12 mouse cellular contexts compared by ENCODE assay signal in the genomic region with DNA sequence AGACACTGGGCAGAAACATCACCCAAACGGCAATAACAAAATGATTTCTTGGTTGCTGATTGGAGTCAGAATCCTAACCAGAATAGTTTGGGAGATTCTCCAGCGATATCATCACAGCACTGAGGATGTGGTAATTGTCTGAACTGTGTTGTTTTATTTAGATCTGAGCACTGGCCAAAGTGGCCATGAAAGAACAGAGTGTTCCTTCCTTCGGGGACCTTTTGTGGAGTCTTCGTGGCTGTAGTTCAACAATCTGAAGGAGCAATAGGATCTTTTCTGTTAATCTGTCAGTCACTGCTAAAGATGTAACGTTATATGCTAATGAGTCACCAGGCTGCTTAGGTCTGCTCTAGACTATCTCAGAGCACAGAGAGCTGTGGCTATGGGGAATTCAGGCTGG.
"Had no signal": no experiment of that assay in that cellular context is flagged by ENCODE, and none has a peak within 500 bp of the region (broad histone marks: within the 10 kb centered on the region; RNA-seq: fewer than 3 reads in every experiment).

No protein-coding gene starts in this region.

- H3K4me3 ChIP-seq: kidney, embryonic 15.5 days; limb, embryonic 12.5 days; liver, embryonic 13.5 days; lung, embryonic 15.5 days; midbrain, embryonic 13.5 days had no signal

- H3K27me3 ChIP-seq: kidney, embryonic 15.5 days; limb, embryonic 12.5 days; liver, embryonic 13.5 days; lung, embryonic 15.5 days; midbrain, embryonic 13.5 days had no signal

- H3K4me2 ChIP-seq: kidney, embryonic 15.5 days; limb, embryonic 12.5 days; liver, embryonic 13.5 days; lung, embryonic 15.5 days; midbrain, embryonic 13.5 days had no signal

- H3K36me3 ChIP-seq: kidney, embryonic 15.5 days; limb, embryonic 12.5 days; liver, embryonic 13.5 days; lung, embryonic 15.5 days; midbrain, embryonic 13.5 days had no signal

- H3K27ac ChIP-seq: kidney, embryonic 15.5 days; limb, embryonic 12.5 days; liver, embryonic 13.5 days; lung, embryonic 15.5 days; midbrain, embryonic 13.5 days had no signal

- H3K9ac ChIP-seq: kidney, embryonic 15.5 days; limb, embryonic 12.5 days; liver, embryonic 13.5 days; liver, postnatal 0 days; lung, embryonic 15.5 days; midbrain, embryonic 13.5 days had no signal

- ATAC-seq: liver, postnatal 0 days; midbrain, embryonic 13.5 days had no signal

- H3K9me3 ChIP-seq: kidney, embryonic 15.5 days; limb, embryonic 12.5 days; liver, embryonic 13.5 days; lung, embryonic 15.5 days; midbrain, embryonic 13.5 days had no signal

- H3K4me1 ChIP-seq: kidney, embryonic 15.5 days; liver, embryonic 13.5 days; lung, embryonic 15.5 days had no signal

- DNase-seq: kidney, postnatal 36 days; liver; liver, embryonic 13.5 days; liver, postnatal 0 days; right cerebral cortex, adult 18-20 months; right cerebral cortex, postnatal 25 days; thymus, adult 18-20 months; thymus, postnatal 14 days had no signal
